Mouse (Mus musculus): ENCODE results near the gene Npb. TPM values are rescaled to one million over a fixed set of nuclear protein-coding genes. Genes with fewer than 3 reads are reported as not detected.

Npb gene
- polyA plus RNA-seq, 1 experiment from 2014 or later: 4.4 TPM

GRCm38 (mm10) chr11:120605667-120606066 is 2.6 kb upstream of the Npb start:
- 92% methylated on average over 7 of the region's 7 CpGs for WGBS
- peaks cover 18% of the 10 kb centered on the region for H3K4me1 ChIP-seq (replicated peaks; ENCODE audit: control insufficient read depth, insufficient read depth, low read length)
- H3K9me3 ChIP-seq (ENCODE audit: control insufficient read depth, low read length): no peaks in the 10 kb centered on the region
- H3K27me3 ChIP-seq (replicated peaks; ENCODE audit: control insufficient read depth, insufficient read depth, low read length): no peaks in the 10 kb centered on the region
- DNase-seq (ENCODE audit: low spot score) (no peak), ATAC-seq (replicated peaks; ENCODE audit: low FRiP score, low TSS enrichment, low read depth) (no peak)
- H3K36me3 ChIP-seq (ENCODE audit: control insufficient read depth, insufficient read depth, low read length): peaks cover 56% of the 10 kb centered on the region
- no peak overlapping the region for H3K4me2 ChIP-seq (ENCODE audit: low read length)
- no peak overlapping the region for H3K4me3 ChIP-seq (ENCODE audit: low read depth, low read length)
- H3K27ac ChIP-seq (ENCODE audit: low read depth): no peak overlapping the region
- no peak overlapping the region for H3K9ac ChIP-seq (ENCODE audit: low read length)

GRCm38 (mm10) chr11:120606764-120607163 is 1.5 kb upstream of the Npb start:
- Histone ChIP-seq H3K9me3 (ENCODE audit: control insufficient read depth, low read length) (no peaks in the 10 kb centered on the region), H3K4me2 (ENCODE audit: low read length) (no peak overlapping the region), H3K27ac (ENCODE audit: low read depth) (no peak overlapping the region), H3K4me3 (ENCODE audit: low read depth, low read length) (no peak overlapping the region), H3K36me3 (ENCODE audit: control insufficient read depth, insufficient read depth, low read length) (peaks cover 62% of the 10 kb centered on the region), H3K4me1 (replicated peaks; ENCODE audit: control insufficient read depth, insufficient read depth, low read length) (peaks cover 18% of the 10 kb centered on the region), H3K27me3 (replicated peaks; ENCODE audit: control insufficient read depth, insufficient read depth, low read length) (no peaks in the 10 kb centered on the region), H3K9ac (ENCODE audit: low read length) (no peak overlapping the region)
- DNase-seq (ENCODE audit: low spot score) (no peak), ATAC-seq (replicated peaks; ENCODE audit: low FRiP score, low TSS enrichment, low read depth) (no peak)
- 86% methylated on average over 4 of the region's 4 CpGs for WGBS

- 46% methylated on average over 7 of the region's 8 CpGs for WGBS
- Histone ChIP-seq H3K4me1 (replicated peaks; ENCODE audit: control insufficient read depth, insufficient read depth, low read length) (peaks cover 18% of the 10 kb centered on the region), H3K9me3 (ENCODE audit: control insufficient read depth, low read length) (no peaks in the 10 kb centered on the region), H3K4me3 (ENCODE audit: low read depth, low read length) (no peak overlapping the region), H3K4me2 (ENCODE audit: low read length) (peak overlapping the region; percentile 63; the same call in 1 of the 2 replicates), H3K27me3 (replicated peaks; ENCODE audit: control insufficient read depth, insufficient read depth, low read length) (no peaks in the 10 kb centered on the region), H3K27ac (ENCODE audit: low read depth) (no peak overlapping the region), H3K36me3 (ENCODE audit: control insufficient read depth, insufficient read depth, low read length) (peaks cover 58% of the 10 kb centered on the region), H3K9ac (ENCODE audit: low read length) (no peak overlapping the region)
- ATAC-seq (replicated peaks; ENCODE audit: low FRiP score, low TSS enrichment, low read depth) (peak; percentile 56; the same call in 1 of the 2 replicates), DNase-seq (ENCODE audit: low spot score) (peak; percentile 66)
These were observed 973 bp downstream of the Npb start for GRCm38 (mm10) chr11:120609250-120609649.

DNA sequence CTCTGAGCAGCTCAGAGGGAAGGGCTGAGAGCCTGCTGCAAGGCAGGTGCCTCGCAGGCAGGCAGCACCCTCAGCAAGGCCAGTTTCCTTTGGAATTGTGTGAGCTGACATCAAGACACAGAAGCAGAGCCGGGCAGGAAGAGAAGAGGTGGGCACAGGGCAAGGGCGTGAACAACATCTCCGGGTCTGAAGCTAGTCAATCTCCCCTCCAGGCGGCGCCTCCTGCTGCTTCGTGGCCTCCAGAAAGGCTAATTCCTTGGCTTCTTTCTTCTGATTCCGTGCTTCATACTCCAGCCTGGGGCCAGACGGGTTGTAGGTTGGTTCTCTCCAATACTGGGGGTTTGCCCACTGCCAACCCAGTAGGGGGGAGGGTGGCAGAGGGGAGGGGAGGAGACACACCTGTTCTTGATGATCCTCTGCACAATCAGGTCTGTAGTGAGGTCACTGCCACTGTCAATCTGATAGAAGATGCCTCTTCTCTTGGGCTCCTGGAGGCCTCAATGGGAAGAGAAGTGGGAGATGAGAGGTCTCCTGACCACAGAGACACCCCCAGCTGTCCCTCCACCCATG is 2.3 kb downstream of the Npb start:
- Histone ChIP-seq H3K27ac (ENCODE audit: low read depth) (no peak overlapping the region), H3K36me3 (ENCODE audit: control insufficient read depth, insufficient read depth, low read length) (peaks cover 56% of the 10 kb centered on the region), H3K4me3 (ENCODE audit: low read depth, low read length) (no peak overlapping the region), H3K4me2 (ENCODE audit: low read length) (no peak overlapping the region), H3K9ac (ENCODE audit: low read length) (no peak overlapping the region), H3K4me1 (replicated peaks; ENCODE audit: control insufficient read depth, insufficient read depth, low read length) (peaks cover 18% of the 10 kb centered on the region), H3K9me3 (ENCODE audit: control insufficient read depth, low read length) (no peaks in the 10 kb centered on the region), H3K27me3 (replicated peaks; ENCODE audit: control insufficient read depth, insufficient read depth, low read length) (no peaks in the 10 kb centered on the region)
- no peak for DNase-seq (ENCODE audit: low spot score)
- ATAC-seq (replicated peaks; ENCODE audit: low FRiP score, low TSS enrichment, low read depth): no peak
- 88% methylated on average over 9 of the region's 9 CpGs for WGBS

DNA sequence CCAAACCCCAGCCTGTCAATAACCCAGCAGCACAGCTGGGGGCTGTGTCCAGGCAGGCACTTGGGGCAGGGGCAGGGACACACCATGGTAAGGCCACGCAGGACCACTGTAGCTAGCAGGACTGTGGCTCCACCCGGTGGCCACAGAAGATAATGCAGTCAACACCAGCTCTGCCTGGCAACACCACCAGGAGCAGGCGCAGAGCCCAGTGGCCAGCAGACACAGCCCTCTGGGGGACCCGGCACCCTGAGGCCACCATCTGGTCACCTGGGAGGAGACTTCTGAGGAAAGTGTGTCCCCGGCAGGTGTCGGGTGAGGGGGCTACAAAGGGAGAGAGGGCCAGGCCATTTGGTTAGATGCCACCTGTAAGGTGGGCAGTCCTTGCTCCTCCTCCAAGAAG is 4.5 kb downstream of the Npb start:
- Histone ChIP-seq H3K36me3 (ENCODE audit: control insufficient read depth, insufficient read depth, low read length) (peaks cover 47% of the 10 kb centered on the region), H3K27ac (ENCODE audit: low read depth) (no peak overlapping the region), H3K4me3 (ENCODE audit: low read depth, low read length) (no peak overlapping the region), H3K27me3 (replicated peaks; ENCODE audit: control insufficient read depth, insufficient read depth, low read length) (no peaks in the 10 kb centered on the region), H3K9ac (ENCODE audit: low read length) (no peak overlapping the region), H3K4me1 (replicated peaks; ENCODE audit: control insufficient read depth, insufficient read depth, low read length) (peaks cover 22% of the 10 kb centered on the region), H3K4me2 (ENCODE audit: low read length) (no peak overlapping the region), H3K9me3 (ENCODE audit: control insufficient read depth, low read length) (no peaks in the 10 kb centered on the region)
- WGBS: 44% methylated on average over 6 of the region's 6 CpGs
- ATAC-seq (replicated peaks; ENCODE audit: low FRiP score, low TSS enrichment, low read depth) (no peak), DNase-seq (ENCODE audit: low spot score) (peak; percentile 87)

- Histone ChIP-seq H3K4me1 (replicated peaks; ENCODE audit: control insufficient read depth, insufficient read depth, low read length) (peaks cover 15% of the 10 kb centered on the region), H3K9me3 (ENCODE audit: control insufficient read depth, low read length) (no peaks in the 10 kb centered on the region), H3K4me2 (ENCODE audit: low read length) (no peak overlapping the region), H3K9ac (ENCODE audit: low read length) (no peak overlapping the region), H3K27ac (ENCODE audit: low read depth) (no peak overlapping the region), H3K27me3 (replicated peaks; ENCODE audit: control insufficient read depth, insufficient read depth, low read length) (no peaks in the 10 kb centered on the region), H3K4me3 (ENCODE audit: low read depth, low read length) (no peak overlapping the region), H3K36me3 (ENCODE audit: control insufficient read depth, insufficient read depth, low read length) (peaks cover 47% of the 10 kb centered on the region)
- DNase-seq (ENCODE audit: low spot score) (no peak), ATAC-seq (replicated peaks; ENCODE audit: low FRiP score, low TSS enrichment, low read depth) (no peak)
- WGBS: 94% methylated on average over 10 of the region's 10 CpGs
These were observed 5.2 kb downstream of the Npb start for GRCm38 (mm10) chr11:120613481-120613972.

GRCm38 (mm10) chr11:120613976-120614375 is 5.7 kb downstream of the Npb start:
- ATAC-seq (replicated peaks; ENCODE audit: low FRiP score, low TSS enrichment, low read depth) (no peak), DNase-seq (ENCODE audit: low spot score) (no peak)
- Histone ChIP-seq H3K9ac (ENCODE audit: low read length) (no peak overlapping the region), H3K4me2 (ENCODE audit: low read length) (no peak overlapping the region), H3K27ac (ENCODE audit: low read depth) (no peak overlapping the region), H3K36me3 (ENCODE audit: control insufficient read depth, insufficient read depth, low read length) (peaks cover 50% of the 10 kb centered on the region), H3K9me3 (ENCODE audit: control insufficient read depth, low read length) (no peaks in the 10 kb centered on the region), H3K4me3 (ENCODE audit: low read depth, low read length) (no peak overlapping the region), H3K4me1 (replicated peaks; ENCODE audit: control insufficient read depth, insufficient read depth, low read length) (peaks cover 10% of the 10 kb centered on the region), H3K27me3 (replicated peaks; ENCODE audit: control insufficient read depth, insufficient read depth, low read length) (no peaks in the 10 kb centered on the region)
- 94% methylated on average over 8 of the region's 8 CpGs for WGBS

DNA sequence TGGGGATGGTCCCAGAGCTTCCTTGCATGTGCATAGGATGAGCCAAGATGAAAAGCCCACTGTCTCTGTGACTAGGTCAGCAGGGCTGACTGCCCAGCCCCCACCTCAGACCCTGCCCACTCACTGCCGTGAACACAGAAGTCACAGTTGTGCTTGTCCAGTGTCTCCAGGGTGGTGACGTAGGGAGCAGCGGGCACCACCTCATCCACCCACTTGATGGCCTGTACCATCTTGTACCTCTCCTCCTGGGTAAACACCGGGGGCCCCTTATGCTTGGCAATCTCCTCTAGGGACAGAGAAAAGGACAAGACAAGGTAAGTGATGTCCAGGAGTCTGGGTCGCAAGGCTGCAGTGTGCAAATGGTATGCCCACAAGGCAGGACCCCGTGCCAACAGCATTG is 6.9 kb downstream of the Npb start:
- H3K4me1 ChIP-seq (replicated peaks; ENCODE audit: control insufficient read depth, insufficient read depth, low read length): peaks cover 8% of the 10 kb centered on the region
- no peak overlapping the region for H3K4me3 ChIP-seq (ENCODE audit: low read depth, low read length)
- no peak for ATAC-seq (replicated peaks; ENCODE audit: low FRiP score, low TSS enrichment, low read depth)
- H3K27ac ChIP-seq (ENCODE audit: low read depth): no peak overlapping the region
- H3K9me3 ChIP-seq (ENCODE audit: control insufficient read depth, low read length): no peaks in the 10 kb centered on the region
- no peaks in the 10 kb centered on the region for H3K27me3 ChIP-seq (replicated peaks; ENCODE audit: control insufficient read depth, insufficient read depth, low read length)
- H3K4me2 ChIP-seq (ENCODE audit: low read length): no peak overlapping the region
- 89% methylated on average over 6 of the region's 6 CpGs for WGBS
- H3K36me3 ChIP-seq (ENCODE audit: control insufficient read depth, insufficient read depth, low read length): peaks cover 60% of the 10 kb centered on the region
- H3K9ac ChIP-seq (ENCODE audit: low read length): no peak overlapping the region
- DNase-seq (ENCODE audit: low spot score): no peak

GRCm38 (mm10) chr11:120615606-120616203 is 7.4 kb downstream of the Npb start:
- H3K9me3 ChIP-seq (ENCODE audit: control insufficient read depth, low read length): no peaks in the 10 kb centered on the region
- WGBS: 86% methylated on average over 11 of the region's 11 CpGs
- no peak for DNase-seq (ENCODE audit: low spot score)
- peaks cover 60% of the 10 kb centered on the region for H3K36me3 ChIP-seq (ENCODE audit: control insufficient read depth, insufficient read depth, low read length)
- H3K9ac ChIP-seq (ENCODE audit: low read length): no peak overlapping the region
- ATAC-seq (replicated peaks; ENCODE audit: low FRiP score, low TSS enrichment, low read depth): no peak
- no peak overlapping the region for H3K4me2 ChIP-seq (ENCODE audit: low read length)
- no peak overlapping the region for H3K4me3 ChIP-seq (ENCODE audit: low read depth, low read length)
- H3K27me3 ChIP-seq (replicated peaks; ENCODE audit: control insufficient read depth, insufficient read depth, low read length): no peaks in the 10 kb centered on the region
- peaks cover 8% of the 10 kb centered on the region for H3K4me1 ChIP-seq (replicated peaks; ENCODE audit: control insufficient read depth, insufficient read depth, low read length)
- no peak overlapping the region for H3K27ac ChIP-seq (ENCODE audit: low read depth)

Measured in intestine, embryonic 14.5 days (tissue).